Mouse (Mus musculus): ENCODE measurements around the gene Rpl26. TPM values are rescaled to one million over a fixed set of nuclear protein-coding genes. Genes with fewer than 3 reads are reported as not detected.

Gene Rpl26
- total RNA-seq, 2 experiments from 2014 or later = 3,945 to 6,432 TPM

GRCm38 (mm10) chr11:68888653-68889052 is 12.7 kb upstream of the Rpl26 start:
- ATAC-seq (replicated peaks; ENCODE audit: poor library complexity) = no peak

- no peak for ATAC-seq (replicated peaks; ENCODE audit: poor library complexity)
These were observed 10.8 kb upstream of the Rpl26 start for GRCm38 (mm10) chr11:68890625-68891024.

- no peak for ATAC-seq (replicated peaks; ENCODE audit: poor library complexity)
These were observed 9.6 kb upstream of the Rpl26 start for GRCm38 (mm10) chr11:68891823-68892222.

GRCm38 (mm10) chr11:68892233-68892832 is 9.1 kb upstream of the Rpl26 start:
- ATAC-seq (replicated peaks; ENCODE audit: poor library complexity) = no peak

- no peak for ATAC-seq (replicated peaks; ENCODE audit: poor library complexity)
These were observed 7.4 kb upstream of the Rpl26 start for GRCm38 (mm10) chr11:68893911-68894464.

GRCm38 (mm10) chr11:68896247-68896646 is 5.1 kb upstream of the Rpl26 start:
- peak; percentile 41 for ATAC-seq (replicated peaks; ENCODE audit: poor library complexity)

GRCm38 (mm10) chr11:68897120-68897519 is 4.3 kb upstream of the Rpl26 start:
- peak; percentile 54 for ATAC-seq (replicated peaks; ENCODE audit: poor library complexity)

- no peak for ATAC-seq (replicated peaks; ENCODE audit: poor library complexity)
These were observed 3.5 kb upstream of the Rpl26 start for GRCm38 (mm10) chr11:68897838-68898237.

GRCm38 (mm10) chr11:68898790-68899189 is 2.6 kb upstream of the Rpl26 start:
- peak; percentile 15; the same call in 1 of the 2 replicates for ATAC-seq (replicated peaks; ENCODE audit: poor library complexity)

- no peak for ATAC-seq (replicated peaks; ENCODE audit: poor library complexity)
These were observed 1.6 kb upstream of the Rpl26 start for GRCm38 (mm10) chr11:68899815-68900214.

GRCm38 (mm10) chr11:68900519-68901350 is 648 bp upstream of the Rpl26 start:
- ATAC-seq (replicated peaks; ENCODE audit: poor library complexity) = no peak

GRCm38 (mm10) chr11:68902047-68902364 is 623 bp downstream of the Rpl26 start:
- ATAC-seq (replicated peaks; ENCODE audit: poor library complexity) = no peak

GRCm38 (mm10) chr11:68902367-68902766 is 984 bp downstream of the Rpl26 start:
- no peak for ATAC-seq (replicated peaks; ENCODE audit: poor library complexity)

- ATAC-seq (replicated peaks; ENCODE audit: poor library complexity) = no peak
These were observed 1.4 kb downstream of the Rpl26 start for GRCm38 (mm10) chr11:68902823-68903222.

- no peak for ATAC-seq (replicated peaks; ENCODE audit: poor library complexity)
These were observed 2.4 kb downstream of the Rpl26 start for GRCm38 (mm10) chr11:68903775-68904174.

- peak; percentile 38 for ATAC-seq (replicated peaks; ENCODE audit: poor library complexity)
These were observed 3.2 kb downstream of the Rpl26 start for GRCm38 (mm10) chr11:68904375-68905137.

GRCm38 (mm10) chr11:68905138-68905531 is 3.8 kb downstream of the Rpl26 start:
- no peak for ATAC-seq (replicated peaks; ENCODE audit: poor library complexity)

- ATAC-seq (replicated peaks; ENCODE audit: poor library complexity) = no peak
These were observed 4.5 kb downstream of the Rpl26 start for GRCm38 (mm10) chr11:68905665-68906460.

GRCm38 (mm10) chr11:68906461-68906790 is 5.0 kb downstream of the Rpl26 start:
- ATAC-seq (replicated peaks; ENCODE audit: poor library complexity) = no peak

- ATAC-seq (replicated peaks; ENCODE audit: poor library complexity) = 0 out of 2 replicates have a peak, but pooled peaks have one; percentile 3
These were observed 5.9 kb downstream of the Rpl26 start for GRCm38 (mm10) chr11:68907251-68907650.
